Mouse (Mus musculus): Measurements from ENCODE around the gene Hist1h3g. TPM values are rescaled to one million over a fixed set of nuclear protein-coding genes. Genes with fewer than 3 reads are reported as not detected.
A peak's percentile ranks its signal among the peaks of the same experiment; 100 is the strongest.
"Not testable (repeated sequence)": the region's sequence is repeated elsewhere in the genome, so short reads cannot be mapped to it uniquely, and the experiment has no call there.

The Hist1h3g gene
- polyA plus RNA-seq, 1 experiment from 2014 or later = 6.1 TPM

- H3K4me1 ChIP-seq (ENCODE audit: control insufficient read depth, insufficient read depth, low read length) = peaks cover 28% of the 10 kb centered on the region
- peak overlapping the region; percentile 63 for H3K4me2 ChIP-seq (ENCODE audit: low read depth, low read length)
- peak overlapping the region; percentile 82 for H3K9ac ChIP-seq (ENCODE audit: low read length)
- no peaks in the 10 kb centered on the region for H3K9me3 ChIP-seq (replicated peaks; ENCODE audit: control insufficient read depth, low read length)
- no peak for ATAC-seq (ENCODE audit: insufficient read depth, low FRiP score)
- peak overlapping the region; percentile 60 for H3K4me3 ChIP-seq (replicated peaks; ENCODE audit: low read length)
- WGBS = under 1% methylated on average over 20 of the region's 20 CpGs
- H3K27me3 ChIP-seq (ENCODE audit: control insufficient read depth, insufficient read depth, low read length) = no peaks in the 10 kb centered on the region
- no peaks in the 10 kb centered on the region for H3K36me3 ChIP-seq (ENCODE audit: control insufficient read depth, insufficient read depth, low read length)
- H3K27ac ChIP-seq (ENCODE audit: low read length) = peak overlapping the region; percentile 98
Observed at GRCm38 (mm10) chr13:23530181-23530900, 4.9 kb upstream of the Hist1h3g start.

GRCm38 (mm10) chr13:23530901-23531875 lies 4.0 kb upstream of the Hist1h3g start, which contains the start of gene Hist1h4h:
TSS of gene Hist1h4h (plus strand) at chr13:23531050.
- Histone ChIP-seq H3K27me3 (ENCODE audit: control insufficient read depth, insufficient read depth, low read length) (no peaks in the 10 kb centered on the region), H3K4me2 (ENCODE audit: low read depth, low read length) (peak within 1 kb of the TSS; percentile 63), H3K4me3 (replicated peaks; ENCODE audit: low read length) (peak within 1 kb of the TSS; percentile 60), H3K36me3 (ENCODE audit: control insufficient read depth, insufficient read depth, low read length) (no peaks in the 10 kb centered on the region), H3K27ac (ENCODE audit: low read length) (peak within 1 kb of the TSS; percentile 98), H3K9ac (ENCODE audit: low read length) (peak within 1 kb of the TSS; percentile 82), H3K9me3 (replicated peaks; ENCODE audit: control insufficient read depth, low read length) (no peaks in the 10 kb centered on the region), H3K4me1 (ENCODE audit: control insufficient read depth, insufficient read depth, low read length) (peaks cover 25% of the 10 kb centered on the region)
- WGBS = under 1% methylated on average over 56 of the region's 70 CpGs
- peak; percentile 78 for ATAC-seq (ENCODE audit: insufficient read depth, low FRiP score)

DNA sequence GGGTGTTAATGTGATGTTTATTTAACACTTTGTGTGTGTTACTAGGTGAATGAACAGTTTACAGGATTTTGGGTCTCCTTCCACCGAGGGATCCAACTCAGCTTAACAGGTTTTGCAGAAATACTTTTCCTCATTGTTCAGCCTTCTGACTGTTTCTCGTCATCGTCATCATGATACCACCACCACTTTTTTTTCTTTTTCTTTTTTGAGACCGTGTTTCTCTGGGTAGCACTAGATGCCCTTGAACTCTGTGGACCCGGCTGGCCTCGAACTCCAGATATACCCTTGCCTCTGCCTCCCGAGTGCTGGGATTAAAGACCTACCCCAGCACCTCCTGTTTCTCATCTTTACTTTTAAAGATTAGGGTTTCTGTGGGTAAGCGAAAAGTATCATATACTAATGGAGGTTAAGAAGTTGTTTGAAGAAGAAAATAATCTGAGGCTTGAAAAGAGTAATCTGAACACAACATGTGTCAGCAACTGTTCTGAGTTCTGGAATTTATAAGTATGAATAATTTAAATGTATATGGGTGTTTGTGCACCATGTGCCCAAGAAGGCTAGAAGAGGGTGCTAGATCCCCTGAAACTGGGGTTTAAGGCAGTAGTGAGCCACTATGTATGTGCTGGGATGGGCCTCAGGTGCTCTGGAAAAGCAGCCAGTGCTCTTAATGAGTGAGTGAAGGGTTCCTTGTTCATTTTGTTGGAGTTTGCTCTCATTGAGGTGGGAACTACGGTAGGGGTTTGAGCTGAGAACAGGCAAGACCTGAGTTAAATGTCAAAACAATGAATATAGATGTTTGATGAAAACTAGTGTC lies 2.8 kb upstream of the Hist1h3g start:
- no peak for ATAC-seq (ENCODE audit: insufficient read depth, low FRiP score)
- H3K4me3 ChIP-seq (replicated peaks; ENCODE audit: low read length) = peak overlapping the region; percentile 60
- no peaks in the 10 kb centered on the region for H3K36me3 ChIP-seq (ENCODE audit: control insufficient read depth, insufficient read depth, low read length)
- H3K27me3 ChIP-seq (ENCODE audit: control insufficient read depth, insufficient read depth, low read length) = no peaks in the 10 kb centered on the region
- 14% methylated on average over 9 of the region's 9 CpGs for WGBS
- H3K4me2 ChIP-seq (ENCODE audit: low read depth, low read length) = peak overlapping the region; percentile 56
- H3K9ac ChIP-seq (ENCODE audit: low read length) = peak overlapping the region; percentile 69
- no peaks in the 10 kb centered on the region for H3K9me3 ChIP-seq (replicated peaks; ENCODE audit: control insufficient read depth, low read length)
- peaks cover 34% of the 10 kb centered on the region for H3K4me1 ChIP-seq (ENCODE audit: control insufficient read depth, insufficient read depth, low read length)
- H3K27ac ChIP-seq (ENCODE audit: low read length) = peak overlapping the region; percentile 98

- H3K9me3 ChIP-seq (replicated peaks; ENCODE audit: control insufficient read depth, low read length); H3K27me3 ChIP-seq (ENCODE audit: control insufficient read depth, insufficient read depth, low read length); H3K36me3 ChIP-seq (ENCODE audit: control insufficient read depth, insufficient read depth, low read length): not testable (repeated sequence)
- Histone ChIP-seq H3K4me2 (ENCODE audit: low read depth, low read length) (peak within 1 kb of the TSS; percentile 56), H3K27ac (ENCODE audit: low read length) (peak within 1 kb of the TSS; percentile 98), H3K4me1 (ENCODE audit: control insufficient read depth, insufficient read depth, low read length) (peaks cover 34% of the 10 kb centered on the region), H3K4me3 (replicated peaks; ENCODE audit: low read length) (peak within 1 kb of the TSS; percentile 60), H3K9ac (ENCODE audit: low read length) (peak within 1 kb of the TSS; percentile 69)
- WGBS = under 1% methylated on average over 22 of the region's 53 CpGs
- ATAC-seq (ENCODE audit: insufficient read depth, low FRiP score) = peak; percentile 51
Observed at GRCm38 (mm10) chr13:23533560-23534367, 1.5 kb upstream of the Hist1h3g start, which contains the start of gene Hist1h2af. TSS of gene Hist1h2af (plus strand) at chr13:23533906.

- Histone ChIP-seq H3K36me3 (ENCODE audit: control insufficient read depth, insufficient read depth, low read length) (no peaks in the 10 kb centered on the region), H3K4me2 (ENCODE audit: low read depth, low read length) (peak overlapping the region; percentile 56), H3K27ac (ENCODE audit: low read length) (peak overlapping the region; percentile 80), H3K9ac (ENCODE audit: low read length) (peak overlapping the region; percentile 64), H3K27me3 (ENCODE audit: control insufficient read depth, insufficient read depth, low read length) (no peaks in the 10 kb centered on the region), H3K9me3 (replicated peaks; ENCODE audit: control insufficient read depth, low read length) (no peaks in the 10 kb centered on the region), H3K4me3 (replicated peaks; ENCODE audit: low read length) (peak overlapping the region; percentile 60), H3K4me1 (ENCODE audit: control insufficient read depth, insufficient read depth, low read length) (peaks cover 30% of the 10 kb centered on the region)
- no peak for ATAC-seq (ENCODE audit: insufficient read depth, low FRiP score)
- under 1% methylated on average over 15 of the region's 15 CpGs for WGBS
Observed at GRCm38 (mm10) chr13:23534368-23535131, 672 bp upstream of the Hist1h3g start.

- H3K9ac ChIP-seq (ENCODE audit: low read length) = peak overlapping the region; percentile 55
- peak overlapping the region; percentile 73 for H3K27ac ChIP-seq (ENCODE audit: low read length)
- no peaks in the 10 kb centered on the region for H3K36me3 ChIP-seq (ENCODE audit: control insufficient read depth, insufficient read depth, low read length)
- H3K4me1 ChIP-seq (ENCODE audit: control insufficient read depth, insufficient read depth, low read length) = peaks cover 30% of the 10 kb centered on the region
- WGBS = 15% methylated on average over 7 of the region's 7 CpGs
- H3K9me3 ChIP-seq (replicated peaks; ENCODE audit: control insufficient read depth, low read length) = no peaks in the 10 kb centered on the region
- no peaks in the 10 kb centered on the region for H3K27me3 ChIP-seq (ENCODE audit: control insufficient read depth, insufficient read depth, low read length)
- no peak for ATAC-seq (ENCODE audit: insufficient read depth, low FRiP score)
- peak overlapping the region; percentile 60 for H3K4me3 ChIP-seq (replicated peaks; ENCODE audit: low read length)
- H3K4me2 ChIP-seq (ENCODE audit: low read depth, low read length) = peak overlapping the region; percentile 56
Observed at GRCm38 (mm10) chr13:23536076-23536822, 1.0 kb downstream of the Hist1h3g start.

GRCm38 (mm10) chr13:23537006-23537710 lies 1.9 kb downstream of the Hist1h3g start:
- H3K4me1 ChIP-seq (ENCODE audit: control insufficient read depth, insufficient read depth, low read length) = peaks cover 30% of the 10 kb centered on the region
- H3K4me3 ChIP-seq (replicated peaks; ENCODE audit: low read length) = peak overlapping the region; percentile 26
- no peaks in the 10 kb centered on the region for H3K27me3 ChIP-seq (ENCODE audit: control insufficient read depth, insufficient read depth, low read length)
- no peak overlapping the region; the same call in 1 of the 2 replicates for H3K27ac ChIP-seq (ENCODE audit: low read length)
- H3K36me3 ChIP-seq (ENCODE audit: control insufficient read depth, insufficient read depth, low read length) = no peaks in the 10 kb centered on the region
- peak overlapping the region; percentile 18; the same call in 1 of the 2 replicates for H3K9ac ChIP-seq (ENCODE audit: low read length)
- no peak for ATAC-seq (ENCODE audit: insufficient read depth, low FRiP score)
- H3K4me2 ChIP-seq (ENCODE audit: low read depth, low read length) = peak overlapping the region; percentile 56
- 67% methylated on average over 3 of the region's 3 CpGs for WGBS
- no peaks in the 10 kb centered on the region for H3K9me3 ChIP-seq (replicated peaks; ENCODE audit: control insufficient read depth, low read length)

Data from stomach, embryonic 16.5 days (tissue).